Mouse (Mus musculus) MEL (cell line): Measurements from ENCODE around the gene Pi4ka. TPM values are rescaled to one million over a fixed set of nuclear protein-coding genes. Genes with fewer than 3 reads are reported as not detected.
A peak's percentile ranks its signal among the peaks of the same experiment; 100 is the strongest.

ENCODE experiments used
- DNase-seq: peaks from one replicate; pipeline ENCODE4 v3.0.0; 2011; ENCODE audit warnings: low read depth, low spot score
- H3K27ac ChIP-seq: 2 replicates; pipeline ENCODE4 v1.5.1; 2012; ENCODE audit warnings: low read depth, mild to moderate bottlenecking, control low read depth, low read length, moderate library complexity; ENCODE audit not compliant: control insufficient read depth
- H3K27me3 ChIP-seq, 2 experiments: fragments of 150-350 bp in 1 of 2; sonication (generic) in 1 of 2; 2 replicates each; pipeline ENCODE4 v1.6.1; 2012; ENCODE audit warnings: low read length in 2 of 2, mild to moderate bottlenecking in 2 of 2, improper control_type of control experiment in 1 of 2, moderate library complexity in 1 of 2; ENCODE audit not compliant: insufficient read depth in 2 of 2, control insufficient read depth in 1 of 2
- H3K36me3 ChIP-seq, 2 experiments: 2 replicates each; pipeline ENCODE4 v1.6.1; 2012 to 2014; ENCODE audit warnings: low read length in 2 of 2, improper control_type of control experiment in 1 of 2, inconsistent platforms in 1 of 2, mild to moderate bottlenecking in 1 of 2; ENCODE audit not compliant: insufficient read depth in 2 of 2, control insufficient read depth in 1 of 2
- H3K4me1 ChIP-seq, 2 experiments: fragments of 150-350 bp in 1 of 2; sonication (generic) in 1 of 2; 2 replicates each; pipeline ENCODE4 v1.6.1; 2012; ENCODE audit warnings: low read length in 2 of 2, improper control_type of control experiment in 1 of 2, mild to moderate bottlenecking in 1 of 2; ENCODE audit not compliant: insufficient read depth in 2 of 2, control insufficient read depth in 1 of 2
- H3K4me3 ChIP-seq, 2 experiments: fragments of 150-350 bp in 1 of 2; sonication (generic) in 1 of 2; 2 replicates each; pipeline ENCODE4 v1.5.1; 2012; ENCODE audit warnings: low read depth in 2 of 2, low read length in 2 of 2, mild to moderate bottlenecking in 2 of 2, moderate library complexity in 2 of 2, control low read depth in 1 of 2, improper control_type of control experiment in 1 of 2; ENCODE audit not compliant: control insufficient read depth in 1 of 2, insufficient read depth in 1 of 2
- H3K79me2 ChIP-seq: 2 replicates; pipeline ENCODE4 v1.6.1; 2012; ENCODE audit warnings: mild to moderate bottlenecking, low read length, moderate library complexity; ENCODE audit not compliant: control insufficient read depth, poor library complexity, insufficient read depth
- H3K9ac ChIP-seq: 2 replicates; pipeline ENCODE4 v1.6.1; 2012; ENCODE audit warnings: low read depth, mild to moderate bottlenecking, control low read depth, low read length, moderate library complexity; ENCODE audit not compliant: control insufficient read depth, poor library complexity, severe bottlenecking
- H3K9me3 ChIP-seq: fragments of 150-350 bp; sonication (generic); replicated peaks from 2 replicates; pipeline ENCODE4 v1.6.1; 2012; ENCODE audit warnings: mild to moderate bottlenecking, low read length, improper control_type of control experiment, moderate library complexity; ENCODE audit not compliant: insufficient read depth
- BHLHE40 ChIP-seq: IDR thresholded peaks from 2 replicates; pipeline ENCODE4 v1.6.1; 2012; ENCODE audit warnings: low read depth, mild to moderate bottlenecking, inconsistent platforms, low read length, improper control_type of control experiment, borderline replicate concordance
- CHD1 ChIP-seq: IDR thresholded peaks from 2 replicates; pipeline ENCODE4 v1.6.1; 2012; ENCODE audit warnings: low read depth, mild to moderate bottlenecking, inconsistent platforms, low read length, improper control_type of control experiment
- CHD2 ChIP-seq: IDR thresholded peaks from 2 replicates; pipeline ENCODE4 v1.6.1; 2011; ENCODE audit warnings: low read length, improper control_type of control experiment
- CTCF ChIP-seq, 3 experiments: IDR thresholded peaks in 2 of 3; conservative IDR thresholded peaks in 1 of 3; 2 replicates each; pipeline ENCODE4 v1.5.1; 2011 to 2012; ENCODE audit warnings: low read length in 3 of 3, low read depth in 2 of 3, mild to moderate bottlenecking in 2 of 3, improper control_type of control experiment in 1 of 3, inconsistent platforms in 1 of 3, mixed read lengths in 1 of 3, moderate library complexity in 1 of 3; ENCODE audit not compliant: control insufficient read depth in 1 of 3, insufficient read depth in 1 of 3, poor library complexity in 1 of 3, severe bottlenecking in 1 of 3
- E2F4 ChIP-seq: IDR thresholded peaks from 2 replicates; pipeline ENCODE4 v1.6.1; 2011; ENCODE audit warnings: low read depth, low read length, improper control_type of control experiment, borderline replicate concordance
- ELF1 ChIP-seq: IDR thresholded peaks from 2 replicates; pipeline ENCODE4 v1.6.1; 2014; ENCODE audit warnings: low read depth, mild to moderate bottlenecking, inconsistent platforms, low read length, improper control_type of control experiment, moderate library complexity
- EP300 ChIP-seq, 2 experiments: IDR thresholded peaks; 2 replicates each; pipeline ENCODE4 v1.6.1; 2011; ENCODE audit warnings: improper control_type of control experiment in 2 of 2, low read length in 2 of 2, low read depth in 1 of 2, mild to moderate bottlenecking in 1 of 2
- ETS1 ChIP-seq: IDR thresholded peaks from 2 replicates; pipeline ENCODE4 v1.6.1; 2012; ENCODE audit warnings: low read depth, mild to moderate bottlenecking, inconsistent platforms, low read length, improper control_type of control experiment, moderate library complexity
- HCFC1 ChIP-seq: IDR thresholded peaks from 2 replicates; pipeline ENCODE4 v1.6.1; 2012; ENCODE audit warnings: low read depth, mild to moderate bottlenecking, inconsistent platforms, low read length, improper control_type of control experiment, moderate library complexity
- KAT2A ChIP-seq: conservative IDR thresholded peaks from 2 replicates; pipeline ENCODE4 v1.6.1; 2012; ENCODE audit warnings: low read depth, low read length, improper control_type of control experiment, inconsistent platforms
- MAFK ChIP-seq: IDR thresholded peaks from 2 replicates; pipeline ENCODE4 v1.6.1; 2011; ENCODE audit warnings: low read depth, mild to moderate bottlenecking, low read length, improper control_type of control experiment, borderline replicate concordance
- MAX ChIP-seq: IDR thresholded peaks from 2 replicates; pipeline ENCODE4 v1.6.1; 2011; ENCODE audit warnings: low read length, improper control_type of control experiment
- MAZ ChIP-seq: IDR thresholded peaks from 2 replicates; pipeline ENCODE4 v1.6.1; 2012; ENCODE audit warnings: low read depth, mild to moderate bottlenecking, inconsistent platforms, low read length, improper control_type of control experiment
- MXI1 ChIP-seq: IDR thresholded peaks from 2 replicates; pipeline ENCODE4 v1.6.1; 2011; ENCODE audit warnings: mild to moderate bottlenecking, low read depth, low read length, improper control_type of control experiment
- MYB ChIP-seq: IDR thresholded peaks from 2 replicates; pipeline ENCODE4 v1.6.1; 2011; ENCODE audit warnings: mild to moderate bottlenecking, low read depth, low read length, improper control_type of control experiment
- MYC ChIP-seq: IDR thresholded peaks from 2 replicates; pipeline ENCODE4 v1.6.1; 2011; ENCODE audit warnings: low read depth, mild to moderate bottlenecking, low read length, improper control_type of control experiment, moderate library complexity
- NELFE ChIP-seq: IDR thresholded peaks from 2 replicates; pipeline ENCODE4 v1.6.1; 2011; ENCODE audit warnings: low read depth, low read length, improper control_type of control experiment
- NRF1 ChIP-seq: IDR thresholded peaks from 2 replicates; pipeline ENCODE4 v1.6.1; 2014; ENCODE audit warnings: low read depth, mild to moderate bottlenecking, inconsistent platforms, low read length, improper control_type of control experiment, moderate library complexity; ENCODE audit not compliant: poor library complexity, insufficient read depth, severe bottlenecking
- POLR2A ChIP-seq, 2 experiments: IDR thresholded peaks; 2 replicates each; pipeline ENCODE4 v1.6.1; 2011 to 2012; ENCODE audit warnings: low read length in 2 of 2, mild to moderate bottlenecking in 2 of 2, control low read depth in 1 of 2, improper control_type of control experiment in 1 of 2, low read depth in 1 of 2, moderate library complexity in 1 of 2; ENCODE audit not compliant: control insufficient read depth in 1 of 2, insufficient read depth in 1 of 2, poor library complexity in 1 of 2
- POLR2AphosphoS2 ChIP-seq: IDR thresholded peaks from 2 replicates; pipeline ENCODE4 v1.6.1; 2011; ENCODE audit warnings: low read length, improper control_type of control experiment
- POLR2AphosphoS5 ChIP-seq: IDR thresholded peaks from 2 replicates; pipeline ENCODE4 v1.6.1; 2012; ENCODE audit warnings: low read depth, borderline replicate concordance, mild to moderate bottlenecking, inconsistent platforms, low read length, moderate library complexity, mixed read lengths
- RAD21 ChIP-seq: IDR thresholded peaks from 2 replicates; pipeline ENCODE4 v1.6.1; 2011; ENCODE audit warnings: mild to moderate bottlenecking, low read depth, low read length, improper control_type of control experiment
- RCOR1 ChIP-seq: IDR thresholded peaks from 2 replicates; pipeline ENCODE4 v1.6.1; 2012; ENCODE audit warnings: low read depth, mild to moderate bottlenecking, inconsistent platforms, low read length, improper control_type of control experiment
- SIN3A ChIP-seq: IDR thresholded peaks from 2 replicates; pipeline ENCODE4 v1.6.1; 2012; ENCODE audit warnings: low read length, improper control_type of control experiment, inconsistent platforms
- SMC3 ChIP-seq: IDR thresholded peaks from 2 replicates; pipeline ENCODE4 v1.6.1; 2011; ENCODE audit warnings: low read depth, low read length, improper control_type of control experiment
- TAL1 ChIP-seq: IDR thresholded peaks from 2 replicates; pipeline ENCODE4 v1.6.1; 2012; ENCODE audit warnings: mild to moderate bottlenecking, inconsistent platforms, low read length, moderate library complexity, mixed read lengths
- TBP ChIP-seq: IDR thresholded peaks from 2 replicates; pipeline ENCODE4 v1.8.0; 2011; ENCODE audit warnings: low read depth, low read length, improper control_type of control experiment
- TCF12 ChIP-seq: IDR thresholded peaks from 2 replicates; pipeline ENCODE4 v1.6.1; 2014; ENCODE audit warnings: low read depth, mild to moderate bottlenecking, inconsistent platforms, low read length, improper control_type of control experiment, moderate library complexity
- UBTF ChIP-seq: IDR thresholded peaks from 2 replicates; pipeline ENCODE4 v1.6.1; 2012; ENCODE audit warnings: low read depth, mild to moderate bottlenecking, inconsistent platforms, low read length, improper control_type of control experiment, moderate library complexity, borderline replicate concordance; ENCODE audit not compliant: insufficient read depth
- USF1 ChIP-seq: IDR thresholded peaks from 2 replicates; pipeline ENCODE4 v1.6.1; 2014; ENCODE audit warnings: low read depth, mild to moderate bottlenecking, inconsistent platforms, low read length, improper control_type of control experiment, moderate library complexity
- USF2 ChIP-seq, 2 experiments: IDR thresholded peaks; 2 replicates each; pipeline ENCODE4 v1.6.1; 2011 to 2012; ENCODE audit warnings: improper control_type of control experiment in 2 of 2, low read length in 2 of 2, borderline replicate concordance in 1 of 2, inconsistent platforms in 1 of 2, low read depth in 1 of 2, mild to moderate bottlenecking in 1 of 2; ENCODE audit not compliant: insufficient read depth in 1 of 2
- ZC3H11A ChIP-seq: IDR thresholded peaks from 2 replicates; pipeline ENCODE4 v1.6.1; 2012; ENCODE audit warnings: low read depth, mild to moderate bottlenecking, inconsistent platforms, low read length, improper control_type of control experiment
- ZKSCAN1 ChIP-seq: IDR thresholded peaks from 2 replicates; pipeline ENCODE4 v1.6.1; 2012; ENCODE audit warnings: low read depth, mild to moderate bottlenecking, inconsistent platforms, low read length, improper control_type of control experiment, moderate library complexity
- ZMIZ1 ChIP-seq: IDR thresholded peaks from 2 replicates; pipeline ENCODE4 v1.6.1; 2012; ENCODE audit warnings: low read depth, mild to moderate bottlenecking, inconsistent platforms, low read length, improper control_type of control experiment, moderate library complexity
- polyA plus RNA-seq, 2 experiments: library from polyadenylated mRNA; stranded (reverse) in 1 of 2; unstranded in 1 of 2; fragments of >175 nt in 1 of 2; fragments of >200 nt in 1 of 2; gene quantifications; 2 replicates each; pipeline versions ENCODE4 v1.2.1 to v1.2.4; 2012; ENCODE audit warnings: low replicate concordance in 2 of 2, low read depth in 1 of 2; ENCODE audit not compliant: insufficient read length in 2 of 2, insufficient read depth in 1 of 2, missing spikeins in 1 of 2
- total RNA-seq: library from RNA; depleted of rRNA; stranded (reverse); fragments of 300-350 nt; gene quantifications from 2 replicates; pipeline ENCODE4 v1.2.3, GENCODE M21; 2012; rRNA removed

Gene Pi4ka
- total RNA-seq (25.0 and 30.9 TPM in 2 replicates), polyA plus RNA-seq (100 to 1,000 TPM in 1 of 2 experiments, 10 to 100 TPM in 1; 73.1 to 286 TPM)

GRCm38 (mm10) chr16:17405736-17406443 is at the start of gene Pi4ka, which contains the start of gene Snap29:
TSS of gene Pi4ka (minus strand) at chr16:17406314.
TSS of gene Snap29 (plus strand) at chr16:17405986.
- Histone ChIP-seq H3K4me1 (peaks cover 5 to 9% of the 10 kb centered on the region in 2 experiments; a peak in 3 of 4 replicates), H3K9ac (peak within 1 kb of the TSS; percentile 90), H3K27ac (peak within 1 kb of the TSS; percentile 45), H3K27me3 (no peaks in the 10 kb centered on the region), H3K9me3 (no peaks in the 10 kb centered on the region), H3K4me3 (peak within 1 kb of the TSS; percentile 97), H3K36me3 (peaks cover 0 to 18% of the 10 kb centered on the region in 2 experiments; a peak in 3 of 4 replicates), H3K79me2 (peaks cover 15% of the 10 kb centered on the region)
- DNase-seq, result peak; percentile 98
- TF ChIP-seq TCF12, result peak; percentile 63
- TF ChIP-seq TBP, result 0 out of 2 replicates have a peak, but pooled peaks have one; percentile 36
- no peak for TF ChIP-seq MAFK
- TF ChIP-seq NELFE, result peak; percentile 77
- TF ChIP-seq ELF1, result peak; percentile 97
- TF ChIP-seq EP300 (IDR thresholded peaks at IDR 0.05; ENCODE audit: low read depth in 1 of 2, low read length in 2 of 2), result no peak
- peak; percentile 71 for TF ChIP-seq ZMIZ1
- TF ChIP-seq MXI1, result peak; percentile 89
- TF ChIP-seq KAT2A, result no peak; the same call in 1 of the 2 replicates
- TF ChIP-seq ZKSCAN1, result 0 out of 2 replicates have a peak, but pooled peaks have one; percentile 10
- TF ChIP-seq HCFC1, result peak; percentile 90
- peak; percentile 54 for TF ChIP-seq MAX
- TF ChIP-seq SMC3, result peak; percentile 8; the same call in 1 of the 2 replicates
- TF ChIP-seq NRF1, result peak; percentile 89
- TF ChIP-seq TAL1, result no peak
- TF ChIP-seq USF1, result peak; percentile 96
- no peak for TF ChIP-seq E2F4
- peak; percentile 47 for TF ChIP-seq CHD2
- 0 out of 2 replicates have a peak, but pooled peaks have one; percentile 15 for TF ChIP-seq RCOR1
- TF ChIP-seq CTCF (IDR thresholded peaks at IDR 0.05 in 2 of 3, conservative IDR thresholded peaks at IDR 0.05 in 1 of 3; ENCODE audit: control insufficient read depth in 1 of 3, insufficient read depth in 1 of 3, low read depth in 2 of 3, low read length in 3 of 3, poor library complexity in 1 of 3, severe bottlenecking in 1 of 3), result no peak
- TF ChIP-seq RAD21, result no peak
- 0 out of 2 replicates have a peak, but pooled peaks have one; percentile 3 for TF ChIP-seq BHLHE40
- no peak for TF ChIP-seq MYC
- TF ChIP-seq SIN3A, result peak; percentile 93
- TF ChIP-seq POLR2A (IDR thresholded peaks at IDR 0.05; ENCODE audit: control insufficient read depth in 1 of 2, insufficient read depth in 1 of 2, low read depth in 1 of 2, low read length in 2 of 2, poor library complexity in 1 of 2), result peak; percentile 67 to 79; a peak in 3 of 4 replicates
- TF ChIP-seq UBTF, result 0 out of 2 replicates have a peak, but pooled peaks have one; percentile 24
- TF ChIP-seq ZC3H11A, result no peak
- no peak for TF ChIP-seq POLR2AphosphoS5
- peak; percentile 35; the same call in 1 of the 2 replicates for TF ChIP-seq ETS1
- peak; percentile 94 for TF ChIP-seq MAZ
- no peak for TF ChIP-seq CHD1
- TF ChIP-seq POLR2AphosphoS2, result peak; percentile 58; the same call in 1 of the 2 replicates
- 0 out of 2 replicates have a peak, but pooled peaks have one; percentile 28 for TF ChIP-seq MYB
- TF ChIP-seq USF2 (IDR thresholded peaks at IDR 0.05; ENCODE audit: borderline replicate concordance in 1 of 2, insufficient read depth in 1 of 2, low read depth in 1 of 2, low read length in 2 of 2), result peak in 1 of 2 experiments; percentile 63; a peak in 2 of 4 replicates
